Mouse (Mus musculus): Measurements from ENCODE around the gene Cep162.

GRCm38 (mm10) chr9:87187336-87187735 lies 68.0 kb downstream of the Cep162 start:
- TF ChIP-seq GATA1 (IDR thresholded peaks at IDR 0.05; ENCODE audit: low read length) = no peak
- TF ChIP-seq TAL1 (IDR thresholded peaks at IDR 0.05; ENCODE audit: low read length) = no peak
